Mouse (Mus musculus) gastrocnemius, adult 2 months (tissue): ENCODE results near the gene Med28. TPM values are rescaled to one million over a fixed set of nuclear protein-coding genes. Genes with fewer than 3 reads are reported as not detected.
A peak's percentile ranks its signal among the peaks of the same experiment; 100 is the strongest.

Experiments used
- DNase-seq: peaks from one replicate; pipeline ENCODE4 v3.0.0; 2022
- H3K27ac ChIP-seq: fragments of 200-600 bp; 2 replicates; pipeline ENCODE4 v1.8.1; 2022; ENCODE audit warnings: mild to moderate bottlenecking
- H3K4me3 ChIP-seq: fragments of 200-600 bp; 2 replicates; pipeline ENCODE4 v1.8.1; 2022; ENCODE audit warnings: mild to moderate bottlenecking, moderate library complexity
- CTCF ChIP-seq: fragments of 200-600 bp; IDR thresholded peaks from 2 replicates; pipeline ENCODE4 v1.8.1; 2022; ENCODE audit warnings: antibody characterized with exemption, mild to moderate bottlenecking, moderate library complexity
- intact Hi-C: fragments of 180-260 bp; cut with DNase I; formaldehyde crosslinking; loops from one replicate; pipeline ENCODE4 v1.15.1; 2025
- total RNA-seq, 2 experiments: library from RNA; stranded (reverse); gene quantifications; 2 replicates each; pipeline ENCODE4 v1.2.3; 2021

The Med28 gene
- total RNA-seq, 2 experiments from 2014 or later = 45.6 to 63.5 TPM

DNA sequence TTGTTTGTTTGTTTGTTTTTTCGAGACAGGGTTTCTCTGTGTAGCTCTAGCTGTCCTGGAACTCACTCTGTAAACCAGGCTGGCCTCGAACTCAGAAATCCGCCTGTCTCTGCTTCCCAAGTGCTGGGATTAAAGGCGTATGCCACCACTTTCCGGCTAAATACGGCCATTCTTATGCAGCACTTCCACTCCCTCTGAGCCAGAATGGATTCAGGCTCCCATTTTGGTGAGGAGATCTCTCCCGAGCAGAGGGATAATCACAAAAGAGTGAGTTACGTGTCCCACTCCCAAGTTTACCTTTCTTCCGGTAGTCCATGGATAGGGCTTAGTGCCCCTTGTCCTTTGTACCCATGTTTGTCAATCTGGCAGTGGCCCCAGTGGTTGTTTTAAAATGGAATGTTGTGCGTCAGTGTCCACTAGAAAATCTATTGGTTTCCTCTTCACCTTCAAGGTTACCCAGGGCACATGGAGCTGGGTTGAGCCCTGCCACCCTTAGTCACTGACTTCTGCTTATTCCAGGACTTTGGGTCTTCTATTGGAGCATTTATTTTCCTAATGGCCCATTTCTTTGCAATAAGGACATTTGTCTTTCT is 4.8 kb upstream of the Med28 start:
- no peak for TF ChIP-seq CTCF
- Histone ChIP-seq H3K4me3 (no peak overlapping the region), H3K27ac (no peak overlapping the region)
- intact Hi-C loops = no loop called here
- no peak for DNase-seq

DNA sequence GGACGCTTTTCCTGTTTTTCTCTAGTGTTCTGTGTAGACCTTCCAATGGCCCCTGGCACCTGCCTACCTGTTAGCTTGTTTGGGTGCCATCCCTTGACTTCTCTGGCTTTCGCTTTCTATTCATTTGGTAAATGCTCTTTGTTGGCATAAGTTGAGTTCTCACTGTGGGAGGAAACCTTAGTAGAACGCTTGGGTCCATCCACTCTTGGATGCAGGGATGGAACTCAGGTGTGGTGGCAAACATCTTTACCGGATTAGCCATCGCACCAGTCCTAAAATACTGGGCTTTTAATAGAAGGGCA is 731 bp downstream of the Med28 start:
- TF ChIP-seq CTCF = no peak
- DNase-seq = no peak
- Histone ChIP-seq H3K27ac (peak overlapping the region; percentile 88), H3K4me3 (peak overlapping the region; percentile 94)
- intact Hi-C loops = loop anchor here (1.0 to 5.0 kb wide), 2 partner anchors 27 to 147 kb away; partner anchors contain the start of genes Lap3 and Ncapg

DNA sequence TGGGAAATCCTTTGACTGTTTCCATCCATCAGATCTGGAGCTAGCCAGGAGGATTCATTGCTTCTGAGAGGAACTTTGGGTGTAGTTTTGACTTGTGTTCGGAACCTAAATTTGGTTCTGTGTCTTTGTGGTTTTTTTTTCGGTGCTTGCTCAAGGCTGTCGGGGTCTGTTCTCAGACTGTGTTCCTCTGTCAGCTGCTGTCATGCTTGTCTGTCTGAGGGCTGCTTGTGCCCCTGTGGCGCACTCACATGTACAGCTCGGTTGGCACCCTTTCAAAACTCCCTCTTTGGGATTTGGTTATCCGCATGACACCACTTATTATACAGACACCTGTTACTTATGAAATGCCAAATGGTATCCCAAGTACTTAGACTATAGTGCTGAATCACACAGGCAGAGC is 1.6 kb downstream of the Med28 start:
- TF ChIP-seq CTCF = no peak
- intact Hi-C loops = loop anchor here (5.0 kb wide), 1 partner anchor 146 kb away; the partner anchor contains the start of gene Ncapg
- H3K27ac ChIP-seq = no peak overlapping the region
- H3K4me3 ChIP-seq = no peak overlapping the region; the same call in 1 of the 2 replicates
- DNase-seq = no peak

DNA sequence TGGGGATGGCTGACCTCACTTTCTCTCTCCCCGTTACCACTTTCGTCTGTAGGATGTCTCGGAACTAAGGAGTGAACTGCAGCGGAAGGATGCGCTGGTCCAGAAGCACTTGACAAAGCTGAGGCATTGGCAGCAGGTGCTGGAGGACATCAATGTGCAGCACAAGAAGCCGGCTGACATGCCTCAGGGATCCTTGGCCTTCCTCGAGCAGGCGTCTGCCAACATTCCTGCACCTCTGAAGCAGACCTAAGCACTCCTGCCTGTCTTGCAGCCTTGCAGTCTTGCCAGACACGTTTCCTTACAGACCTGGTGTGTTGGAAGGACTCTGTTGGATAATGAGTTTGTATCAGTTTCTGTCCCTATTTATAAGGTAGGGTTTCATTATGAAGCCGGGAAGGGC is 5.1 kb downstream of the Med28 start:
- intact Hi-C loops = no loop called here
- TF ChIP-seq CTCF = no peak
- H3K27ac ChIP-seq = no peak overlapping the region
- H3K4me3 ChIP-seq = no peak overlapping the region
- DNase-seq = no peak

DNA sequence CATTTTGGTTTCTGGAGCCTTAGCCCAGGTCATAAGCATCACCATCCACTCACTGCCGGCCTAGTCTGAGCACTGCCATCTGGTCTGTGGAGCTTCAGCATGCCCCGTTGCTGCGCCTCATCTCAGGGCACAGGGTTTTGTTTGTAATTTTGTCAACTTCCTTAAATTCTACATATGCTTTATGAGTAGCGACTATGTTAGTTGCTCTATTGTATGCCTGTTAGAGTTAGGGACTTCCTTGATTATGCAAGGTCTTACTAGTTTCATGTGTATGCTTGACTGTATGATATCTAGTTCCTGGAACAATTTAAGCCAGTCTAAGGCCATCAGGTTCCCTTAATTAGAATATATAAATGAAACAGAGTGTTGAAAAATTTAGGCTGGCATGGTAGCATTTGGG is 6.3 kb downstream of the Med28 start:
- Histone ChIP-seq H3K27ac (no peak overlapping the region), H3K4me3 (no peak overlapping the region)
- no peak for DNase-seq
- intact Hi-C loops = no loop called here
- TF ChIP-seq CTCF = no peak

DNA sequence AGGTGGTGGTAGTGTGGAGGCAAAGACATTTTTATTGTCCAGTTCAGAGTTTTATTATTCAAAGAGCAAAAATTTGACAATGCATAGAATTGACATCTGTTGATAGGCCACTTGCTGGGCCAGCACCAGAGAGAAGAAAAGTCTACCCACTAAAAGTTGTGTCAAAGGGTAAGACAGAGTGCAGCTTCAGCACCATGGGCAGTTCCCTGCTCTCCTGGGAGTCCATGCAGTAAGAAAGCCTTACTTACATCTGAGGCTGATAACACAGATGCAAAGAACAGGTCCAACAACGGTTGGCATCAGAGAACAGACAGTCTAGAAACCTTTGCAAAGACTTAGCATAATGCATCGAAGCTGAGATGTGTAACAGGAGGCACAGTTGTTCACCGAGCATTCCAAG is 9.7 kb downstream of the Med28 start:
- no peak for DNase-seq
- no peak for TF ChIP-seq CTCF
- no peak overlapping the region for H3K27ac ChIP-seq
- H3K4me3 ChIP-seq = no peak overlapping the region
- intact Hi-C loops = loop anchor here (5.0 kb wide), 1 partner anchor 52 kb away; no protein-coding TSS in a partner anchor

DNA sequence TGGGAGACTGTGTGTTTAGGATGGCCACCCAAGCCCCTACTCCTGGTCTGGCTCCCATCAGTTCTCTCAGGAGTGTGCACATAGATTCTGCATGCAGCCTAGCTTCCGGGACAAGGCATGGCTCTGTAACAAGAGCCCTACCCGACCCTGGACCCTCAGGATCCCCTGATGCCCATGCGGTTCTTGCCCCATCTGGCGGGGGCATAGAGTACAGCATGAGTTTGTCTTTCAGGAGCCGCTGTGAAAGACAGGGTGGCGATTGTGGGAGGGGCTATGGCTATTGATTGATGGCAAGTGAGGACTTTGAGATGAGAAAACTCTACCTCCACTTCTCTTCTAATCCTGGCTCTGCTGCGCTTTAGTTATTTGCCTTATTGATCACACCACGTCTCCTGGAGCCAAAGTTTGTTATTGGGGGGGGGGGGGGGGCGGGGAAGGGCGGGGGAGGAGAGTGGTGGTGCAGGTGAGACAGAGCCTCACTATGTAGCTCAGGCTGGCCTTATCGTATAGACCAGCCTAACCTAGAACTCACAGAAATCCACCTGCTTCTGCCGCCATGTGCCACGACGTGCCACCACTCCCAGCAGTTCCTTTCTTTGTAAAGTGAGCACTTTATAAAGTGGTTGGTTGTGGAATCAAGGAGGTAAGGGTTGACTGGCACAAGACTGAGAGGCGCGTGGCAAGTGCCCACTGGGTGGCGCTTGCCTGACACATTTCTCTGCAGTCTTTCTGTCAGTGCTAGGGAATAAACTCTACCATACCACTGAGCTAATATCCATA is 14.5 kb downstream of the Med28 start:
- intact Hi-C loops = loop anchor here (2.0 to 5.0 kb wide), 2 partner anchors 57 to 134 kb away; partner anchors contain the start of gene Ncapg
- TF ChIP-seq CTCF = peak; percentile 72
- Histone ChIP-seq H3K4me3 (no peak overlapping the region), H3K27ac (no peak overlapping the region)
- DNase-seq = peak; percentile 46

DNA sequence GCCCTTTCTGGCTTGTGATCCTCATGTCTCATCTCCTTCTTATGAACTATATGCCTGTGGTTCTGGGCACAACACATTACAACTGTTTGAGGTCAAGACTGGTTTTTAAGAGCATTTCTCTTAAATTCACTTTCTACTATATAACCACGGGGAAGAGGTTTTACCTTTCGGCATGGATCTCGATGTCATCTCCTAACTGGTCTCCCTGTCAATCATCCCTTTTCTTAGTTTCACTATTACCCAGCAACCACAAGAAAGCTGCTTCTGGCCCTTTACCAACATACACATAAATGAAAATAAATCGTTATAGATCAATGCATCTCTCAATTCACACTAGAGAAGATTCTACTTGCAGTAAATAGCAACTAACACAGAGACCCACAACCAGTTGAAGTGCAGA is 15.1 kb downstream of the Med28 start:
- no peak overlapping the region for H3K27ac ChIP-seq
- TF ChIP-seq CTCF = no peak
- intact Hi-C loops = loop anchor here (2.0 kb wide), 1 partner anchor 134 kb away; the partner anchor contains the start of gene Ncapg
- no peak for DNase-seq
- no peak overlapping the region for H3K4me3 ChIP-seq

DNA sequence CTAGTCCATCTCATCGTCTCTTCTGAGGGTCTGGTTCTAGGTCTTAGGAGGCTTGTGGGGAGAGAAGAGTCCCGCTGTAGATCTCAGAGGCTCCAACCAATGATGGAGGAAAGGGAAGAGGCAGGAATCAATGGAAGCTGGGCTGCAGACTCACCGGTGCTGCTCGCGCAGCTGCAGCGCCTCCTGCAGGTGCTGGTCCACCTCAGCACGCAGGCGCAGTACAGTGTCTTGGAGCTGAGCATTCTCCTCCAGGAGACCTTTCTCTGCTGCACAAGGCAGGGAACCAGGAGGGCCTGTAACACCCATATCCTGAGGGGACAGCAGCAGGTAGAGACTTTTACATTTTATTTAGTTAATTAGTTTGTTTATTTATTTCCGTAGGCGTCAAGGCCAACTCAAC is 19.5 kb downstream of the Med28 start:
- H3K27ac ChIP-seq = no peak overlapping the region
- intact Hi-C loops = no loop called here
- 0 out of 2 replicates have a peak, but pooled peaks have one; percentile 18 for TF ChIP-seq CTCF
- H3K4me3 ChIP-seq = no peak overlapping the region
- no peak for DNase-seq

DNA sequence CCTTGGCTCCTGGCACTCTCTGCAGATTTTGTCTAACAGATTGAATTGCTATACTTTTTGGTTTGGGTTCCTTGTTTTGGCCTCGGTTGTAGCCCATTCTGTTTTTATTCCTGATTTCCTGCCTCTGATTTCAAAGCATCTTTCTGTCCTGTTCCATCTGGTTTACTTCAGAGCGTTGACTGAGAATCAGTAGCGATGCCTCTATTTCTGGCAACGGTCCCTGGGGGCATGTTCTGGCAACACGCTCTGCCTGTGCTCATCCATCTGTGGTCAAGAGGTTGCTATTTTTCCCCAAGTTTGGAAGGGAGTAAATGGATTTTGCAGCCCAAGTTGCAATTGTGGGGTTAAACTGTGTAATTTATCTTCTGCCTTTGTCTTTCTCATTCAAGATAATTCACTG is 23.3 kb downstream of the Med28 start:
- intact Hi-C loops = no loop called here
- H3K27ac ChIP-seq = no peak overlapping the region
- no peak overlapping the region for H3K4me3 ChIP-seq
- DNase-seq = peak; percentile 39
- no peak for TF ChIP-seq CTCF

DNA sequence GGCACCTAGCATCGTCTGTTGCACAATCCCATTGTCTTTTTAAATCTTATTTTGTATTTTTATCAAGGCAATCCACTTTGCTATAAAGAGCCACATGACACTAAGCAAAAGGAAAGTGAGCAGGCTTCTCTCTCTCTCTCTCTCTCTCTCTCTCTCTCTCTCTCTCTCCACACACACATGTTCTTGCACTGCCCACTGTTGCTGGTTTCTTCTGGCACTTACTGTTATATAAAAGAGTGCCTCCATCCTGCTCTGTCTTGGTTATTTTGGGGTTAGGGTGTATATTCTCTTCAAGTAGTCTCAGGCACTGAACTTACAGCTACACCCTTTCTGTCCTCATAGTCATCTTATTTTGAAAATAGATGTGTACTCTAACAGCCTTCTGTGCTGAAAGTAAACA is 29.6 kb downstream of the Med28 start:
- Histone ChIP-seq H3K4me3 (no peak overlapping the region), H3K27ac (no peak overlapping the region)
- DNase-seq = no peak
- TF ChIP-seq CTCF = no peak
- intact Hi-C loops = no loop called here

DNA sequence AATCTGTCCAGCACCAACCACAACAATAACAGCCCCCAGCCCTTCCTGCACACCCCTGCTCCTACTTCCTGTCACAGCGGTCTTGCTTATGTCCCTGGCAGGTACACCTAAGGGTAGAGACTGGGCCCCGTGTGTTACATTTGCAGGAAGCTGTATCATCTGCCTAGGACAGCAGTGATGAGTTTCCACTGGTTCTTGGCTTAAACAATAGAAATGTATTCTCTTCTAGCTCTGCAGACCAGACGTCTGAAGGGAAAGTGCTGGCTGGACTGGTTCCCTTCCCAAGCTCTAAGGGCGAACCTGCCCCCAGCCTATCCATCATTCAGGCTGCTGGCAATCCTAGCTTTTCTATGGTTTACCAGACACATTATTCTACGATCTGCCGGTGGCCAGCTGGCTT is 44.0 kb downstream of the Med28 start:
- intact Hi-C loops = no loop called here
- Histone ChIP-seq H3K4me3 (no peak overlapping the region), H3K27ac (no peak overlapping the region)
- TF ChIP-seq CTCF = no peak
- no peak for DNase-seq

DNA sequence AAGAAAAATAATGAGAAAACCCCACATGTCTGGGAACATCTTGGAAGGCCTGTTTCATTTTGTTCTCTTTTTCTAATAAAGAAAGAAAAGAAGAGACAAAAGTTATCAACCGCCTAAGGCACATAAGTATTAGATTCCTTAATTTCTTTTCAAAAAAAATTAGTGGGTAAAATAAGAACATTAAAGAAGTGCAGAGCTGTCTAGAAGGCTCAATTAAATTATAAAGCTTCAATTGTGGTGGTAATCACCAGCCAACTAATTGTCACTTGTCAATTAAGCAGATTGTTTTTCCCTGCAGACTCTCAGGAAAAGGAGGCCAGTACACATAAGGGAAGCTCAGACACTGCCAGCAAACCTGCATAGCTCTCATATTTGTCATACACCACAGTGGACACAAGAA is 45.8 kb downstream of the Med28 start:
- no peak for DNase-seq
- H3K4me3 ChIP-seq = no peak overlapping the region
- intact Hi-C loops = no loop called here
- TF ChIP-seq CTCF = no peak
- H3K27ac ChIP-seq = no peak overlapping the region

DNA sequence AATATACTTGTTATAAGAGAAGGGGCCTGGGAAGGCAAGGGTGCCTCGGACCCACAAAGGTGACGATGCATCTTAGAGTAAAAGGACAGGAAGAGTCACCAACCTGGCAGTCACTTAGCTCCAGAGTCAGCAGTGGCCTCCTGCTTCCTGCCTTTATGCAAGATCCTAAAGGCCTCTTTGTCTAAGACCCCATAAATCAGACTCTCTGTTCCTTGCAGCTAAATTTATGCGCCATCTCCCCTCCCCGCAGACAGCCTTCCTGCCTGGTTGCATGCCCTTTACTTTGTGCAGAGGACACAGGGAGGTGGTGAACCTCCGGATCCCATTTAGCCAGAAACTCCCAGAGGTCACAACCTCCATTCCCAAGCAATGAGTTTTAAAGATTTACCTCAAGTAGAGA is 52.8 kb downstream of the Med28 start:
- H3K4me3 ChIP-seq = no peak overlapping the region
- no peak for DNase-seq
- H3K27ac ChIP-seq = no peak overlapping the region
- intact Hi-C loops = no loop called here
- TF ChIP-seq CTCF = no peak
